Mouse (Mus musculus): ENCODE results near the gene G6pc3. TPM values are rescaled to one million over a fixed set of nuclear protein-coding genes. Genes with fewer than 3 reads are reported as not detected.
A peak's percentile ranks its signal among the peaks of the same experiment; 100 is the strongest.

G6pc3 gene
- 39.9 and 42.3 TPM in 2 replicates for polyA plus RNA-seq (2014; fragmentation: Nextera tagmentation; extraction: Ambion mirVana)

DNA sequence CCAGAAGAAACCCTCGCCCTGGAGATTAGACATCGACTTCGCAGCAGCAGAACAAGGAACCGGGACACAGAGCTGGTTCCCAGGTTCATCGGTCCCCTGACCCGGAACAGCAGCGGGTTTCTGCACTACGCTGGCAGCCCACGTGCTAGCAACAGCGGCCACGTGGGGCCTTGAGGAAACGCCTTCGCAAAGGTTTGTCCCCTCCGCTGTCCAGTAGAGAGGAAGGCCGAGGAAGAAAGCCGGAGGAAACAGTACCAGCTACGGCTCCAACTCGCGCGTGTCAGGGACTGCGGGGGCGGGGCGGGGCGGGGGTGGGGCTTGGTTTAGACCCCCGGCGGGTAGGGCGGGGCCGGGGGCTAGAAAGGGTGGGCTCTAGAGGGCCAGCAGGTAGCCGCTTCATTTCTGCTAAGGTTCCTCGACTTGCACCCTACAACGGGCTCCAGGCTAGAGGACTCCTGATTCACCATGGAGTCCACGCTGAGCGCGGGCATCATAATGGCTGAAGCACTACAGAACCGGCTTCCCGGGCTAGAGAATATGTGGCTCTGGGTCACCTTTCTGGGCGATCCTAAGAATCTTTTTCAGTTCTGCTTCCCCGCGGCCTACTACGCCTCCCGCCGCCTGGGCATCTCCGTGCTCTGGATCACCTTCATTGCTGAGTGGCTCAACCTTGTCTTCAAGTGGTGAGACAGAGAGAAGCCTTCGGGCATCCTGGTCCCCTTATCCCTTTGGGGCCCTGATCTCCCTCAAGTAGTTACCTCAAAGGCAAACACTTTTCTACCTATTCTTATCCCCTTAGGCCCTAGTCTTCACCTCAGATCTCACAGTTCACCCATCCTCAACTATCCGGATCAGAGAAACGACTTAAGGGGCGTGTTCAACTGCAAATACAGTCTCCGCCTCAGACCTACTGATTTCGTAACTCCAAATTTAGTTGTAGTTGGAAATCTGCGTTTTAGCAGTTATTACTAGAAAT is at the start of gene G6pc3:
G6pc3 (plus strand) TSS at position 160 of the 976 bp plus-strand sequence.
- Histone ChIP-seq H3K9ac (peak within 1 kb of the TSS; percentile 76), H3K36me3 (replicated peaks; ENCODE audit: control insufficient read depth, insufficient read depth) (peaks cover 21% of the 10 kb centered on the region), H3K4me3 (replicated peaks; ENCODE audit: low read length) (peak within 1 kb of the TSS; percentile 57), H3K4me1 (replicated peaks; ENCODE audit: control insufficient read depth, insufficient read depth, low read length) (peaks cover 18% of the 10 kb centered on the region), H3K27ac (peak within 1 kb of the TSS; percentile 72), H3K27me3 (ENCODE audit: control insufficient read depth, insufficient read depth, low read length) (no peaks in the 10 kb centered on the region), H3K9me3 (ENCODE audit: control insufficient read depth, low read length) (no peaks in the 10 kb centered on the region), H3K4me2 (replicated peaks) (peak within 1 kb of the TSS; percentile 89)
- 2% methylated on average over 50 of the region's 50 CpGs for WGBS
- ATAC-seq (ENCODE audit: low FRiP score) (peak; percentile 86), DNase-seq (ENCODE audit: low spot score) (peak; percentile 87)

GRCm38 (mm10) chr11:102140508-102140907 is 48.9 kb upstream of the G6pc3 start:
- no peak overlapping the region for H3K9ac ChIP-seq
- H3K27me3 ChIP-seq (ENCODE audit: control insufficient read depth, insufficient read depth, low read length), result peaks cover 32% of the 10 kb centered on the region
- WGBS, result 3% methylated on average over 5 of the region's 5 CpGs
- H3K4me3 ChIP-seq (replicated peaks; ENCODE audit: low read length), result no peak overlapping the region
- H3K9me3 ChIP-seq (ENCODE audit: control insufficient read depth, low read length), result no peaks in the 10 kb centered on the region
- DNase-seq (ENCODE audit: low spot score) (peak; percentile 84), ATAC-seq (ENCODE audit: low FRiP score) (no peak)
- no peaks in the 10 kb centered on the region for H3K36me3 ChIP-seq (replicated peaks; ENCODE audit: control insufficient read depth, insufficient read depth)
- H3K27ac ChIP-seq, result no peak overlapping the region
- no peak overlapping the region for H3K4me2 ChIP-seq (replicated peaks)
- H3K4me1 ChIP-seq (replicated peaks; ENCODE audit: control insufficient read depth, insufficient read depth, low read length), result no peaks in the 10 kb centered on the region; the same call in 1 of the 2 replicates

- Histone ChIP-seq H3K27me3 (ENCODE audit: control insufficient read depth, insufficient read depth, low read length) (peaks cover 50% of the 10 kb centered on the region), H3K4me2 (replicated peaks) (no peak overlapping the region), H3K4me3 (replicated peaks; ENCODE audit: low read length) (no peak overlapping the region), H3K9ac (no peak overlapping the region), H3K27ac (no peak overlapping the region), H3K4me1 (replicated peaks; ENCODE audit: control insufficient read depth, insufficient read depth, low read length) (no peaks in the 10 kb centered on the region; the same call in 1 of the 2 replicates), H3K9me3 (ENCODE audit: control insufficient read depth, low read length) (no peaks in the 10 kb centered on the region), H3K36me3 (replicated peaks; ENCODE audit: control insufficient read depth, insufficient read depth) (no peaks in the 10 kb centered on the region)
- no peak for DNase-seq (ENCODE audit: low spot score)
- no peak for ATAC-seq (ENCODE audit: low FRiP score)
- WGBS, result 74% methylated on average over 7 of the region's 7 CpGs
Measured at GRCm38 (mm10) chr11:102142355-102142754, 47.1 kb upstream of the G6pc3 start.

- no peaks in the 10 kb centered on the region; the same call in 1 of the 2 replicates for H3K4me1 ChIP-seq (replicated peaks; ENCODE audit: control insufficient read depth, insufficient read depth, low read length)
- WGBS, result 21% methylated on average over 13 of the region's 13 CpGs
- H3K9ac ChIP-seq, result no peak overlapping the region
- H3K4me3 ChIP-seq (replicated peaks; ENCODE audit: low read length), result peak overlapping the region; percentile 15
- no peak for ATAC-seq (ENCODE audit: low FRiP score)
- DNase-seq (ENCODE audit: low spot score), result no peak
- H3K36me3 ChIP-seq (replicated peaks; ENCODE audit: control insufficient read depth, insufficient read depth), result no peaks in the 10 kb centered on the region
- peaks cover 73% of the 10 kb centered on the region for H3K27me3 ChIP-seq (ENCODE audit: control insufficient read depth, insufficient read depth, low read length)
- H3K9me3 ChIP-seq (ENCODE audit: control insufficient read depth, low read length), result no peaks in the 10 kb centered on the region
- H3K4me2 ChIP-seq (replicated peaks), result peak overlapping the region; percentile 32
- no peak overlapping the region for H3K27ac ChIP-seq
Measured at GRCm38 (mm10) chr11:102144957-102145470, 44.4 kb upstream of the G6pc3 start.

- no peak within 1 kb of the TSS for H3K9ac ChIP-seq
- 2% methylated on average over 42 of the region's 50 CpGs for WGBS
- H3K4me2 ChIP-seq (replicated peaks), result peak within 1 kb of the TSS; percentile 32
- H3K9me3 ChIP-seq (ENCODE audit: control insufficient read depth, low read length), result no peaks in the 10 kb centered on the region
- ATAC-seq (ENCODE audit: low FRiP score) (no peak), DNase-seq (ENCODE audit: low spot score) (no peak)
- H3K4me3 ChIP-seq (replicated peaks; ENCODE audit: low read length), result peak within 1 kb of the TSS; percentile 15
- H3K27me3 ChIP-seq (ENCODE audit: control insufficient read depth, insufficient read depth, low read length), result peaks cover 73% of the 10 kb centered on the region
- H3K4me1 ChIP-seq (replicated peaks; ENCODE audit: control insufficient read depth, insufficient read depth, low read length), result no peaks in the 10 kb centered on the region; the same call in 1 of the 2 replicates
- no peak within 1 kb of the TSS for H3K27ac ChIP-seq
- no peaks in the 10 kb centered on the region for H3K36me3 ChIP-seq (replicated peaks; ENCODE audit: control insufficient read depth, insufficient read depth)
Measured at GRCm38 (mm10) chr11:102145471-102146001, 43.9 kb upstream of the G6pc3 start, which contains the start of gene Nags. TSS of gene Nags (plus strand) at chr11:102145513.

- Histone ChIP-seq H3K4me1 (replicated peaks; ENCODE audit: control insufficient read depth, insufficient read depth, low read length) (no peaks in the 10 kb centered on the region; the same call in 1 of the 2 replicates), H3K9me3 (ENCODE audit: control insufficient read depth, low read length) (no peaks in the 10 kb centered on the region), H3K27me3 (ENCODE audit: control insufficient read depth, insufficient read depth, low read length) (peaks cover 73% of the 10 kb centered on the region), H3K4me3 (replicated peaks; ENCODE audit: low read length) (0 out of 2 replicates have a peak overlapping the region, but pooled peaks have one; percentile 15), H3K36me3 (replicated peaks; ENCODE audit: control insufficient read depth, insufficient read depth) (no peaks in the 10 kb centered on the region), H3K27ac (no peak overlapping the region), H3K4me2 (replicated peaks) (no peak overlapping the region), H3K9ac (no peak overlapping the region)
- DNase-seq (ENCODE audit: low spot score), result no peak
- ATAC-seq (ENCODE audit: low FRiP score), result no peak
- WGBS, result 5% methylated on average over 16 of the region's 16 CpGs
Measured at GRCm38 (mm10) chr11:102146005-102146404, 43.4 kb upstream of the G6pc3 start.

DNA sequence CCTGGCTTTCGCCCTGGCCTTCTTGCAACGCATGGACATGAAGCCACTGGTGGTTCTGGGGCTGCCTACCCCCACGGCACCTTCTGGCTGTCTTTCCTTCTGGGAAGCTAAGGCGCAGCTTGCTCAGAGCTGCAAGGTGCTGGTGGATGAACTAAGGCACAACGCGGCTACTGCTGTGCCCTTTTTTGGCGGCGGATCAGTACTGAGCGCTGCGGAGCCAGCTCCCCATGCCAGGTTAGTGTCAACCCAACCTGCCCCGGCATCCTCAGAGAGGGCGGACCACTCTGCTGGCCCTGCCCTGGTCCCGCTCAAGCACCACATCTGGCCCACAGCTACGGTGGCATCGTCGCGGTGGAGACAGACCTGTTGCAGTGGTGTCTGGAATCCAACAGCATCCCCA is 42.9 kb upstream of the G6pc3 start:
- peaks cover 73% of the 10 kb centered on the region for H3K27me3 ChIP-seq (ENCODE audit: control insufficient read depth, insufficient read depth, low read length)
- H3K4me1 ChIP-seq (replicated peaks; ENCODE audit: control insufficient read depth, insufficient read depth, low read length), result no peaks in the 10 kb centered on the region; the same call in 1 of the 2 replicates
- no peaks in the 10 kb centered on the region for H3K9me3 ChIP-seq (ENCODE audit: control insufficient read depth, low read length)
- H3K9ac ChIP-seq, result no peak overlapping the region
- DNase-seq (ENCODE audit: low spot score), result no peak
- no peaks in the 10 kb centered on the region for H3K36me3 ChIP-seq (replicated peaks; ENCODE audit: control insufficient read depth, insufficient read depth)
- no peak for ATAC-seq (ENCODE audit: low FRiP score)
- H3K4me3 ChIP-seq (replicated peaks; ENCODE audit: low read length), result no peak overlapping the region
- no peak overlapping the region for H3K4me2 ChIP-seq (replicated peaks)
- WGBS, result 7% methylated on average over 17 of the region's 17 CpGs
- H3K27ac ChIP-seq, result no peak overlapping the region

GRCm38 (mm10) chr11:102147213-102147989 is 42.0 kb upstream of the G6pc3 start:
- peaks cover 70% of the 10 kb centered on the region for H3K27me3 ChIP-seq (ENCODE audit: control insufficient read depth, insufficient read depth, low read length)

More at GRCm38 (mm10) chr11:102147213-102147989, 42.0 kb upstream of the G6pc3 start:
- 16% methylated on average over 34 of the region's 34 CpGs for WGBS
- DNase-seq (ENCODE audit: low spot score) (no peak), ATAC-seq (ENCODE audit: low FRiP score) (no peak)
- Histone ChIP-seq H3K9ac (no peak overlapping the region), H3K9me3 (ENCODE audit: control insufficient read depth, low read length) (no peaks in the 10 kb centered on the region), H3K27ac (no peak overlapping the region), H3K4me3 (replicated peaks; ENCODE audit: low read length) (no peak overlapping the region), H3K4me1 (replicated peaks; ENCODE audit: control insufficient read depth, insufficient read depth, low read length) (no peaks in the 10 kb centered on the region; the same call in 1 of the 2 replicates), H3K4me2 (replicated peaks) (no peak overlapping the region), H3K36me3 (replicated peaks; ENCODE audit: control insufficient read depth, insufficient read depth) (peaks cover 4% of the 10 kb centered on the region)

All from hindbrain, embryonic 14.5 days (tissue).